Mouse (Mus musculus) spleen, adult 2 months (tissue): ENCODE measurements around the gene Rora. TPM values are rescaled to one million over a fixed set of nuclear protein-coding genes. Genes with fewer than 3 reads are reported as not detected.

ENCODE experiments used
- DNase-seq, 2 experiments: peaks; one replicate each; pipeline versions ENCODE4 v3.0.0 to v3.0.0-alpha.2; 2012 to 2021; ENCODE audit warnings: low spot score in 2 of 2, low read depth in 1 of 2
- H3K27ac ChIP-seq: fragments of 200-500 bp; 2 replicates; pipeline ENCODE4 v1.5.1; 2012; ENCODE audit warnings: low read length, inconsistent platforms; ENCODE audit not compliant: insufficient read depth
- H3K27me3 ChIP-seq: fragments of 200-500 bp; 2 replicates; pipeline ENCODE4 v1.6.1; 2012; ENCODE audit warnings: mild to moderate bottlenecking, moderate library complexity, low read length, inconsistent platforms; ENCODE audit not compliant: control insufficient read depth, insufficient read depth
- H3K36me3 ChIP-seq: fragments of 200-500 bp; 2 replicates; pipeline ENCODE4 v1.6.1; 2012; ENCODE audit warnings: mild to moderate bottlenecking, low read length, inconsistent platforms; ENCODE audit not compliant: control insufficient read depth, insufficient read depth
- H3K4me1 ChIP-seq: fragments of 200-500 bp; 2 replicates; pipeline ENCODE4 v1.6.1; 2011; ENCODE audit warnings: inconsistent platforms; ENCODE audit not compliant: control insufficient read depth, insufficient read depth, insufficient read length
- H3K4me3 ChIP-seq: fragments of 200-500 bp; 2 replicates; pipeline ENCODE4 v1.5.1; 2011; ENCODE audit warnings: mild to moderate bottlenecking, inconsistent platforms; ENCODE audit not compliant: insufficient read depth, insufficient read length; ENCODE audit errors: extremely low read depth
- CTCF ChIP-seq: fragments of 200-500 bp; IDR thresholded peaks from 2 replicates; pipeline ENCODE4 v1.5.1; 2011; ENCODE audit warnings: mild to moderate bottlenecking, inconsistent platforms; ENCODE audit not compliant: insufficient read depth, insufficient read length, insufficient replicate concordance; ENCODE audit errors: extremely low read depth
- POLR2A ChIP-seq: fragments of 200-500 bp; IDR thresholded peaks from 2 replicates; pipeline ENCODE4 v1.6.1; 2011; ENCODE audit warnings: low read depth, low read length, inconsistent platforms
- WGBS: fragments of 180-500 bp; shearing (Covaris S2); methylation state at CpG from one replicate; pipeline ENCODE4 v1.1.7; 2018; 5-methylcytosine and 5-hydroxymethylcytosine counted together
- polyA plus RNA-seq: library from polyadenylated mRNA; depleted of rRNA; stranded (reverse); fragments of >200 nt; gene quantifications from 2 replicates; pipeline ENCODE4 v1.2.3, GENCODE M21; 2012

Gene Rora
- polyA plus RNA-seq, 1 experiment: 1.7 TPM

- Histone ChIP-seq H3K36me3 (no peaks in the 10 kb centered on the region), H3K4me1 (no peaks in the 10 kb centered on the region), H3K27ac (no peak overlapping the region), H3K27me3 (no peaks in the 10 kb centered on the region), H3K4me3 (no peak overlapping the region)
- no peak for DNase-seq
- TF ChIP-seq CTCF: no peak
- TF ChIP-seq POLR2A: no peak
- WGBS: 78% methylated on average over 3 of the region's 3 CpGs
Measured at GRCm38 (mm10) chr9:68641123-68641522, 12.5 kb upstream of the Rora start.

GRCm38 (mm10) chr9:68648061-68648460 lies 5.5 kb upstream of the Rora start:
- no peaks in the 10 kb centered on the region for H3K4me1 ChIP-seq
- no peak overlapping the region for H3K4me3 ChIP-seq
- TF ChIP-seq POLR2A (no peak), CTCF (no peak)
- no peak overlapping the region for H3K27ac ChIP-seq
- H3K27me3 ChIP-seq: peaks cover 1% of the 10 kb centered on the region; the same call in 1 of the 2 replicates
- WGBS: 90% methylated on average over 3 of the region's 3 CpGs
- no peaks in the 10 kb centered on the region for H3K36me3 ChIP-seq
- DNase-seq: no peak

- Histone ChIP-seq H3K4me1 (no peaks in the 10 kb centered on the region), H3K27me3 (peaks cover 11% of the 10 kb centered on the region), H3K36me3 (no peaks in the 10 kb centered on the region), H3K4me3 (peak overlapping the region; percentile 36; the same call in 1 of the 2 replicates), H3K27ac (no peak overlapping the region)
- WGBS: 3% methylated on average over 28 of the region's 28 CpGs
- no peak for TF ChIP-seq POLR2A
- TF ChIP-seq CTCF: no peak
- no peak for DNase-seq
Measured at GRCm38 (mm10) chr9:68654039-68654332, 400 bp downstream of the Rora start.

GRCm38 (mm10) chr9:68654333-68655017 lies 889 bp downstream of the Rora start:
- no peak for DNase-seq

GRCm38 (mm10) chr9:68655018-68656005 lies 1.7 kb downstream of the Rora start:
- Histone ChIP-seq H3K36me3 (no peaks in the 10 kb centered on the region), H3K4me1 (no peaks in the 10 kb centered on the region), H3K4me3 (peak overlapping the region; percentile 27; the same call in 1 of the 2 replicates), H3K27ac (no peak overlapping the region), H3K27me3 (peaks cover 11% of the 10 kb centered on the region)
- TF ChIP-seq POLR2A: no peak
- TF ChIP-seq CTCF: no peak
- DNase-seq: no peak
- WGBS: 6% methylated on average over 31 of the region's 31 CpGs

More at GRCm38 (mm10) chr9:68654333-68655017, 889 bp downstream of the Rora start:
- H3K36me3 ChIP-seq: no peaks in the 10 kb centered on the region
- no peak overlapping the region for H3K27ac ChIP-seq
- peaks cover 11% of the 10 kb centered on the region for H3K27me3 ChIP-seq
- no peaks in the 10 kb centered on the region for H3K4me1 ChIP-seq
- H3K4me3 ChIP-seq: peak overlapping the region; percentile 27; the same call in 1 of the 2 replicates
- 3% methylated on average over 43 of the region's 43 CpGs for WGBS
- TF ChIP-seq POLR2A (no peak), CTCF (no peak)

- H3K27ac ChIP-seq: no peak overlapping the region
- WGBS: 51% methylated on average over 5 of the region's 5 CpGs
- no peak for TF ChIP-seq CTCF
- TF ChIP-seq POLR2A: no peak
- DNase-seq: no peak
- no peaks in the 10 kb centered on the region for H3K4me1 ChIP-seq
- H3K36me3 ChIP-seq: no peaks in the 10 kb centered on the region
- peaks cover 11% of the 10 kb centered on the region for H3K27me3 ChIP-seq
- no peak overlapping the region for H3K4me3 ChIP-seq
Measured at GRCm38 (mm10) chr9:68656076-68656795, 2.6 kb downstream of the Rora start.
